26 mouse cellular contexts compared by ENCODE assay signal in the genomic region with DNA sequence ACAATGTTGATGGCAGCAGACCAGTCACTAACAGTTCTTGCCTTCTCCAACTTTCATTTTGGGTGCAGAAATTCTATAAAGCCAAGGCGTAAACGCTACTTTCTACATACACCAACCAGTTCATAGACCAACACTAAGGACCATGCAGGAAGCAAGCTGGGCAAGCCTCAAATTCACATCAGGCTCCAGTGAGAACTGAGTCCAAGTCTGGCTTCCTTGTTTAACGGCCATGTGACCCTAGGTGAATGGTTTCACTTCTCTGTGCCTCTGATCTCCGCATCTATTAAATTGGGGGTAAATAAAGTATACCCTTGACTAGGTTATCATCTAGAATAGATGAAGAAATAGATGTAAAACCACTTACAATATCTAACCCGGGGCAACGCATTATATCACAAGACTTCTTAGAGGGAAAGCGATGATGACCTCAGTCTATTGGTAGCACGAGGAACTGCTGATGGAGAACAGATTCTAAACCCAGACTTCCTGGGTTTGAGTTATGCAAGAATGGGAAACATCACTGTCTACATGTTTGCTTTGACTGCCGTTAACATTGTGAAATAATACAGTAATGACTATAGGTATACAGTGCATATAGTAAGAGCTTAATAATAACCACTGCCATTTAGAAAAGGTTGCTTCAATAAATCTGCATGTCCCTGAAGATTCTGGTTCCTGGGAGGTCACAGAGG. TPM values are rescaled to one million over a fixed set of nuclear protein-coding genes. Genes with fewer than 3 reads are reported as not detected.
A peak's percentile ranks its signal among the peaks of the same experiment; 100 is the strongest.
DNase-seq lines count a peak whose midpoint lies in the region; ATAC-seq and TF ChIP-seq lines count a peak whose summit lies in the region.
"Had no signal": no experiment of that assay in that cellular context is flagged by ENCODE, and none has a peak within 500 bp of the region (broad histone marks: within the 10 kb centered on the region; RNA-seq: fewer than 3 reads in every experiment).

No protein-coding gene starts in this region.

- 73% methylated on average over 9 of the region's 9 CpGs for WGBS in liver, adult 2 months
- 79% methylated on average over 9 of the region's 9 CpGs for WGBS in liver, embryonic 11.5 days

- no peak overlapping the region for H3K4me2 ChIP-seq in liver, embryonic 11.5 days
- H3K4me2 ChIP-seq in CH12.LX (ENCODE audit: insufficient read depth, low read depth, poor library complexity, severe bottlenecking): no peak overlapping the region
- H3K4me2 ChIP-seq: heart, embryonic 15.5 days; hindbrain, embryonic 14.5 days; limb, embryonic 15.5 days; midbrain, embryonic 13.5 days; neural tube, embryonic 12.5 days; stomach, embryonic 15.5 days had no signal

- intact Hi-C loops in left cerebral cortex, postnatal 4 days (cut with DNase I): no loop called here

- no peak overlapping the region for H3K27ac ChIP-seq in liver, adult 2 months (replicated peaks; ENCODE audit: insufficient read depth, low read depth, low read length)
- H3K27ac ChIP-seq in liver, embryonic 11.5 days (ENCODE audit: low read depth, low read length): no peak overlapping the region
- no peak overlapping the region for H3K27ac ChIP-seq in CH12.LX (ENCODE audit: insufficient read depth, low read depth)
- H3K27ac ChIP-seq: embryonic facial prominence, embryonic 10.5 days; heart, embryonic 15.5 days; hindbrain, embryonic 14.5 days; limb, embryonic 15.5 days; midbrain, embryonic 13.5 days; neural tube, embryonic 12.5 days; stomach, embryonic 15.5 days had no signal

- no peak for TF ChIP-seq POLR2A in liver, adult 2 months (IDR thresholded peaks at IDR 0.05; ENCODE audit: extremely low read depth, insufficient read depth, low read length)
- TF ChIP-seq POLR2A in CH12.LX (IDR thresholded peaks at IDR 0.05; ENCODE audit: low read depth, low read length): no peak

- in situ Hi-C loops in CH12.LX (cut with MboI; ENCODE audit: low pct_ligation_motif_present, low pct_unique_long_range_greater_than_20kb, low sequenced_read_pairs): no loop called here

- no peaks in the 10 kb centered on the region for H3K27me3 ChIP-seq in liver, adult 2 months (ENCODE audit: control insufficient read depth, insufficient read depth, low read length)
- no peaks in the 10 kb centered on the region; the same call in 1 of the 2 replicates for H3K27me3 ChIP-seq in liver, embryonic 11.5 days (replicated peaks; ENCODE audit: control insufficient read depth, insufficient read depth, low read length)
- H3K27me3 ChIP-seq in CH12.LX (replicated peaks): peaks cover 5% of the 10 kb centered on the region
- no peaks in the 10 kb centered on the region for H3K27me3 ChIP-seq in splenic B cell, adult 2 months (ENCODE audit: control insufficient read depth, insufficient read depth, low read length, poor library complexity, severe bottlenecking)
- H3K27me3 ChIP-seq: heart, embryonic 15.5 days; limb, embryonic 15.5 days; stomach, embryonic 15.5 days had no signal

- no peak overlapping the region for H3K9ac ChIP-seq in liver, adult 2 months (ENCODE audit: low read depth, low read length)
- H3K9ac ChIP-seq in liver, embryonic 11.5 days (ENCODE audit: low read depth, low read length): no peak overlapping the region
- no peak overlapping the region for H3K9ac ChIP-seq in CH12.LX (ENCODE audit: insufficient read depth, low read depth)
- H3K9ac ChIP-seq: forebrain, postnatal 0 days; heart, embryonic 15.5 days; hindbrain, embryonic 14.5 days; limb, embryonic 15.5 days; midbrain, embryonic 13.5 days; neural tube, embryonic 12.5 days; stomach, embryonic 15.5 days had no signal

- H3K9me3 ChIP-seq in liver, embryonic 11.5 days (ENCODE audit: control insufficient read depth, low read length): no peaks in the 10 kb centered on the region
- H3K9me3 ChIP-seq in CH12.LX (replicated peaks; ENCODE audit: low read length): no peaks in the 10 kb centered on the region
- H3K9me3 ChIP-seq: embryonic facial prominence, embryonic 10.5 days; heart, embryonic 15.5 days; limb, embryonic 15.5 days; megakaryocyte, embryonic 14.5 days; midbrain, embryonic 13.5 days; neural tube, embryonic 12.5 days; stomach, embryonic 15.5 days had no signal

- no peak for TF ChIP-seq RAD21 in CH12.LX (IDR thresholded peaks at IDR 0.05; ENCODE audit: low read depth, low read length)

- no peak overlapping the region for H3K4me3 ChIP-seq in liver, adult 2 months (ENCODE audit: insufficient read depth, low read depth, low read length)
- H3K4me3 ChIP-seq in liver, embryonic 11.5 days (ENCODE audit: low read depth, low read length): no peak overlapping the region
- no peak overlapping the region for H3K4me3 ChIP-seq in CH12.LX (replicated peaks in 1 of 3; ENCODE audit: low read depth in 2 of 3, low read length in 2 of 3, poor library complexity in 1 of 3)
- H3K4me3 ChIP-seq: embryonic facial prominence, embryonic 10.5 days; heart, embryonic 15.5 days; limb, embryonic 15.5 days; megakaryocyte, embryonic 14.5 days; midbrain, embryonic 13.5 days; neural tube, embryonic 12.5 days; stomach, embryonic 15.5 days had no signal

- no peak for ATAC-seq in liver, embryonic 11.5 days (replicated peaks; ENCODE audit: low FRiP score)
- ATAC-seq in granulocyte monocyte progenitor cell, adult 5-6 weeks (replicated peaks; ENCODE audit: poor library complexity, severe bottlenecking): peak; percentile 80
- ATAC-seq: forebrain, postnatal 0 days; midbrain, embryonic 13.5 days had no signal

- H3K36me3 ChIP-seq in liver, adult 2 months (ENCODE audit: control insufficient read depth, insufficient read depth, low read length): no peaks in the 10 kb centered on the region
- H3K36me3 ChIP-seq in liver, embryonic 11.5 days (ENCODE audit: control insufficient read depth, insufficient read depth, low read length): no peaks in the 10 kb centered on the region
- H3K36me3 ChIP-seq in CH12.LX (replicated peaks in 1 of 2; ENCODE audit: control insufficient read depth in 1 of 2, insufficient read depth in 1 of 2, low read length in 1 of 2): no peaks in the 10 kb centered on the region
- H3K36me3 ChIP-seq in splenic B cell, adult 2 months (ENCODE audit: control insufficient read depth, insufficient read depth, low read length, poor library complexity, severe bottlenecking): no peaks in the 10 kb centered on the region
- H3K36me3 ChIP-seq: embryonic facial prominence, embryonic 10.5 days; heart, embryonic 15.5 days; limb, embryonic 15.5 days; midbrain, embryonic 13.5 days; neural tube, embryonic 12.5 days; stomach, embryonic 15.5 days had no signal

- dilution Hi-C loops in CH12.LX (cut with MboI; ENCODE audit: extremely low pct_ligation_motif_present, extremely low pct_unique_long_range_greater_than_20kb, low sequenced_read_pairs): no loop called here

- H3K79me2 ChIP-seq in liver, adult 2 months (ENCODE audit: control insufficient read depth, insufficient read depth, low read length): no peaks in the 10 kb centered on the region
- H3K79me2 ChIP-seq in CH12.LX (replicated peaks; ENCODE audit: control insufficient read depth, extremely low read depth, insufficient read depth, poor library complexity, severe bottlenecking): no peaks in the 10 kb centered on the region

- TF ChIP-seq CTCF in liver, adult 2 months (IDR thresholded peaks at IDR 0.05; ENCODE audit: low read depth, low read length): no peak
- TF ChIP-seq CTCF in CH12.LX (conservative IDR thresholded peaks at IDR 0.05 in 1 of 2, IDR thresholded peaks at IDR 0.05 in 1 of 2; ENCODE audit: low read depth in 2 of 2, low read length in 2 of 2): no peak

- DNase-seq in liver, adult 2 months (ENCODE audit: extremely low read depth, low read depth, low spot score): peak; percentile 23
- no peak for DNase-seq in liver, embryonic 11.5 days (ENCODE audit: low spot score)
- no peak for DNase-seq in CH12.LX (ENCODE audit: extremely low read depth)
- peak; percentile 41 for DNase-seq in splenic B cell, adult 2 months (ENCODE audit: low read depth, low spot score)
- no peak for DNase-seq in c-Kit-positive CD71-positive TER-119-positive erythroid progenitor cells, embryonic 14.5 days (ENCODE audit: low spot score)
- no peak for DNase-seq in left cerebral cortex, postnatal 4 days
- DNase-seq: adrenal gland, postnatal 14 days; cerebellum, adult 11 months; cerebellum, postnatal 25 days; forebrain, postnatal 0 days; gastrocnemius, postnatal 25 days; heart, postnatal 36 days; kidney, adult 2 months; kidney, postnatal 10 days; right cerebral cortex, postnatal 14 days; thymus, adult 18-20 months; thymus, postnatal 36 days had no signal

- TF ChIP-seq EP300 in CH12.LX (IDR thresholded peaks at IDR 0.05; ENCODE audit: low read length): no peak

- no peaks in the 10 kb centered on the region for H3K4me1 ChIP-seq in liver, adult 2 months (ENCODE audit: control insufficient read depth, insufficient read depth, low read length)
- H3K4me1 ChIP-seq in liver, embryonic 11.5 days (replicated peaks; ENCODE audit: control insufficient read depth, insufficient read depth, low read length): no peaks in the 10 kb centered on the region
- peaks cover 0 to 11% of the 10 kb centered on the region in 2 experiments; a peak in 3 of 4 replicates for H3K4me1 ChIP-seq in CH12.LX (ENCODE audit: control insufficient read depth in 1 of 2, insufficient read depth in 2 of 2)

TF ChIP-seq in CH12.LX, 34 proteins besides CTCF, POLR2A, EP300 and RAD21 (continues in another document):
- TF ChIP-seq ELF1 (IDR thresholded peaks at IDR 0.05; ENCODE audit: low read depth, low read length): no peak
- no peak for TF ChIP-seq MXI1 (IDR thresholded peaks at IDR 0.05; ENCODE audit: low read depth, low read length)
- TF ChIP-seq USF2 (conservative IDR thresholded peaks at IDR 0.05; ENCODE audit: low read depth, low read length): 0 out of 2 replicates have a peak, but pooled peaks have one; percentile 20

RNA-seq across cellular contexts. Expression of a gene that starts 1.2 kb away (rescaled TPM):
- 1.4 and 2.0 TPM in 2 replicates for total RNA-seq in liver, adult 2 months (2014; rRNA removed)
- 0.72 and 1.0 TPM in 2 replicates for polyA plus RNA-seq in liver, adult 2 months (2012; rRNA removed)
- polyA plus RNA-seq in liver, embryonic 11.5 days (2014; fragmentation: Nextera tagmentation; extraction: Ambion mirVana): 8.5 and 8.9 TPM in 2 replicates
- total RNA-seq in CH12.LX (2012; rRNA removed) (0.17 and 0.93 TPM in 2 replicates), CH12.LX (2014; rRNA removed) (0.08 TPM in 1 of 2 replicates, not detected in the other)
- polyA plus RNA-seq in CH12.LX (2012; ENCODE audit: insufficient read length, low read depth): 0.21 TPM in 1 of 2 replicates, not detected in the other
- total RNA-seq in granulocyte monocyte progenitor cell, adult 5-6 weeks (2014; fragmentation: Nextera tagmentation): not detected in 2 replicates
- not detected in 2 replicates for total RNA-seq in granulocyte monocyte progenitor cell, adult 5-6 weeks (2017)
- 1 to 10 TPM; 3.0 to 5.3 TPM for total RNA-seq in left cerebral cortex, postnatal 4 days (2021)

RNA-seq across cellular contexts. Expression of a gene that starts 4.4 kb away (rescaled TPM):
- total RNA-seq in liver, adult 2 months (2014; rRNA removed): 26.6 and 30.7 TPM in 2 replicates
- 44.1 and 44.4 TPM in 2 replicates for polyA plus RNA-seq in liver, adult 2 months (2012; rRNA removed)
- polyA plus RNA-seq in liver, embryonic 11.5 days (2014; fragmentation: Nextera tagmentation; extraction: Ambion mirVana): 46.1 and 47.6 TPM in 2 replicates
- total RNA-seq in CH12.LX (2012; rRNA removed) (22.3 and 31.7 TPM in 2 replicates), CH12.LX (2014; rRNA removed) (97.5 and 140 TPM in 2 replicates)
- 26.1 and 28.0 TPM in 2 replicates for polyA plus RNA-seq in CH12.LX (2012; ENCODE audit: insufficient read length, low read depth)
- total RNA-seq in granulocyte monocyte progenitor cell, adult 5-6 weeks (2014; fragmentation: Nextera tagmentation): 13.3 and 30.9 TPM in 2 replicates
- 24.5 and 40.7 TPM in 2 replicates for total RNA-seq in granulocyte monocyte progenitor cell, adult 5-6 weeks (2017)
- 10 to 100 TPM; 47.8 to 48.1 TPM for total RNA-seq in left cerebral cortex, postnatal 4 days (2021)

Comparison
In these comparisons a context has a peak if more than half of its experiments do, and no peak if none do; other contexts are left out.
1. DNase-seq: peak in liver, adult 2 months (single experiment) and splenic B cell, adult 2 months (single experiment); none in liver, embryonic 11.5 days (single experiment), CH12.LX (single experiment), c-Kit-positive CD71-positive TER-119-positive erythroid progenitor cells, embryonic 14.5 days (single experiment) and left cerebral cortex, postnatal 4 days (single experiment).